Mouse (Mus musculus): Measurements from ENCODE around the gene Cd300ld3. TPM values are rescaled to one million over a fixed set of nuclear protein-coding genes. Genes with fewer than 3 reads are reported as not detected.
"Not testable (repeated sequence)": the region's sequence is repeated elsewhere in the genome, so short reads cannot be mapped to it uniquely, and the experiment has no call there.

Gene Cd300ld3
- total RNA-seq, 4 experiments from 2014 or later: 9.5 to 18.1 (median 12.1) TPM

DNA sequence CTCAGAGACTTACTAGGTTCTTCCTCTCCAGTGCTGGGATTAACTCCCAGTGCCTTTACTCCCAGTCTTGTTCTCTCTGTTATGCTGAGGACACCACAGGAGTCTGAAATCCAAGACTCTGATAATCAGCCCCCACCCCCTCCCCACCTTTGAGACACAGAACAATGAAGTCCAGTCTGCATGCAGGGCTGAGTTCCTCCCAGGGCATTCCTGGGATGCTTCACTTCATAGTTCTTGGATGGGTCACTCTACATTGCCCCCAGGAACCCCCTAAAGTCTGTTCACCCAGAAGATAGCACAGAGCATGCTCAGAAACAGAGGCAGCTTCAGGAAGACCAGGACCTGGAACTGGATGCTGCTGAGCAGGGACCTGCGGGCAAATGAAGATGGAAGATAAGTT is 4.8 kb upstream of the Cd300ld3 start:
- no peak for DNase-seq

DNA sequence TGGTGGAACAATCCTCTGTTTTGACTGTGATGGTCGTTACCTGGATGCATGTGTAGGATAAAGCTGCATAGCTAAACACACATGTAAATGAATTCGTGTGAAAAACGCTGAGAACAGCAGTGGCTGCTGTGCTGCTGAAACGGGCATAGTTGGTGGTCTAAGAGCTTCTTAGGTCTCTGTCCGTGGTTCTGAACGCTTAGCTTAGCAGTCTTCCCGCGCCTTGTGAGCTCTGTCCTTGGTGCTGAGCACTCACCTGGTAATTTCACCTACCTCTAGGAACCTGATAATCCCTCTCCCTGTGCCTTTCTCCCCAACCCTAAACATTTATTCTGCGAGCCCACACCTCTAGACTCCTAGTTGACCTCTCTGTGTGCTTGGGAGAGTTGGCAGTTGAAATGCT is 4.0 kb upstream of the Cd300ld3 start:
- no peak for DNase-seq

DNA sequence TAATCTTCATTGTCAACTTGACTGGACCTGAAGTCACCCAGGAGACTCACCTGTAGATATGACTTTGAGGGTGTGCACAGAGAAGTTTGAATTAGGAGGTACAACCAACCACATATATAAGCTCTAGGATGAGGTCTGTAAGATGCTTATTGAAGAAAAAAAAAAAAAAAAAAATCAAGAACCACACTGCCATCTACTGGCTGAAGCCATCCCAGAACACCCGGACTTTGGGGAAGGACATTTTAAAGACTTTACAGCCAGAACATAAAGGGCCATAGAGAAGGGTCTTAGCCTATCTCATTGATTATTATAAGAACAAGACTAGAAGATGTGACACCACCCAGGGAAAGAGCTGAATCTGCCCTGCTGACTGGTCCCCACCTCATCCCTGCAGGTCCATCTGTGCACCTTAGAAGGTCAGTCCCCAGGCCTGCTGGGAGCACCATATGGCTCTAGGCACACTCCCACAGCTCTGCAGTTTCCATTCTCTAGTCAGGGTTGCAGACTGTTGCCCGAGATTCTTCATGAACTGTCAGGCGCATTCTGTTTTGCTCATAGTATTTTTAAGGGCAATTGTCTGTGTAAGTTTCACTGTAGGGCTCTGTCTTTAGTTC is 1.2 kb upstream of the Cd300ld3 start:
- DNase-seq: no peak

DNA sequence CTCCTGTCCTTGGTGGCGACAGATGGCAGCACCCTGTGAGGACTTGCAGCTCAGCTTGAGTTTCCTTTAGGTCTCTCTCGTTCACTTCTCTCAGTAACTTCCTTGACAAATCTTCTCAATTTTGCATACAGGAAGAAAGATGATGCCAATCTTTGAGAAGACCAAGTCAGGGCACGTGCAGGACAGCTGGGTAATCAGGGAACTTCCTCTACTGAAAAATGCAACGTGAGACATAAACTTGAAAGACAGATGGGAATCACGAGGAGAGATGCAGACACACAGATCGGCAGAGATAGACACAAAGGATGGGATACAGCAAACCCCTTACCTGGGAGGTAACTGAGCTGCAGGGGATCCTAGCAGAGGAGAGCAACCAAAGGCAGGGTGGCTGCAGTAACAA is 10.5 kb downstream of the Cd300ld3 start, which contains the start of gene Cd300ld5:
Cd300ld5 (minus strand) TSS at position 101 of the 400 bp plus-strand sequence.
- DNase-seq: not testable (repeated sequence)

DNA sequence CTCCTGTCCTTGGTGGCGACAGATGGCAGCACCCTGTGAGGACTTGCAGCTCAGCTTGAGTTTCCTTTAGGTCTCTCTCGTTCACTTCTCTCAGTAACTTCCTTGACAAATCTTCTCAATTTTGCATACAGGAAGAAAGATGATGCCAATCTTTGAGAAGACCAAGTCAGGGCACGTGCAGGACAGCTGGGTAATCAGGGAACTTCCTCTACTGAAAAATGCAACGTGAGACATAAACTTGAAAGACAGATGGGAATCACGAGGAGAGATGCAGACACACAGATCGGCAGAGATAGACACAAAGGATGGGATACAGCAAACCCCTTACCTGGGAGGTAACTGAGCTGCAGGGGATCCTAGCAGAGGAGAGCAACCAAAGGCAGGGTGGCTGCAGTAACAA is 21.3 kb downstream of the Cd300ld3 start, which contains the start of gene Cd300ld4:
Cd300ld4 (minus strand) TSS at position 101 of the 400 bp plus-strand sequence.
- not testable (repeated sequence) for DNase-seq

DNA sequence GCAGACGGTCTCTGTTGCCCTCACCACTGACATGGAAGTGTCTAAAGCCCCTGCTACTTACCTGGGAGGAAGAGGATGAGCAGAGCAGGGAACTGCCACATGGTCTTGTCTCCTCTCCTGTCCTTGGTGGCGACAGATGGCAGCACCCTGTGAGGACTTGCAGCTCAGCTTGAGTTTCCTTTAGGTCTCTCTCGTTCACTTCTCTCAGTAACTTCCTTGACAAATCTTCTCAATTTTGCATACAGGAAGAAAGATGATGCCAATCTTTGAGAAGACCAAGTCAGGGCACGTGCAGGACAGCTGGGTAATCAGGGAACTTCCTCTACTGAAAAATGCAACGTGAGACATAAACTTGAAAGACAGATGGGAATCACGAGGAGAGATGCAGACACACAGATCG is 32.1 kb downstream of the Cd300ld3 start, which contains the start of gene Cd300ld2:
Cd300ld2 (minus strand) TSS at position 101 of the 400 bp plus-strand sequence.
- DNase-seq: not testable (repeated sequence)

DNA sequence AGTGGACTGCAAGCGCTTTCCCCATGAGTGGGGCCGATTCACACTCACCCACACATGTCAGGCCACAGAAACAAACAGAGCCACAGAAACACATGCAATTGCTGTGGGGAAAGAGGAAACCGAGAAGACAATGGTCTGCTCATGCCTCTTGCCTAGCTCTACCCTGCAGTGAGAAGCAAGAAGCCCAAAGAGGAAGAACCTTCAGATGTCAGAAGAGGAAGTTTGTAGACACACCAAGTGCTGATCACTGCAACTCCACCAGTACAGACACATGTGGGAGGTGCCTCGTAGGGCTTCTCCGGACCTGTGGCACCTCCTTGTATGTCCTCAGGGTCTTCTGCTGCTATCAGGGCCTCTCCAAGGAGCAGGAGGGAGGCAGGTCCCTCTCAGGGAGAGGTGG is 44.1 kb downstream of the Cd300ld3 start:
- no peak for DNase-seq

DNA sequence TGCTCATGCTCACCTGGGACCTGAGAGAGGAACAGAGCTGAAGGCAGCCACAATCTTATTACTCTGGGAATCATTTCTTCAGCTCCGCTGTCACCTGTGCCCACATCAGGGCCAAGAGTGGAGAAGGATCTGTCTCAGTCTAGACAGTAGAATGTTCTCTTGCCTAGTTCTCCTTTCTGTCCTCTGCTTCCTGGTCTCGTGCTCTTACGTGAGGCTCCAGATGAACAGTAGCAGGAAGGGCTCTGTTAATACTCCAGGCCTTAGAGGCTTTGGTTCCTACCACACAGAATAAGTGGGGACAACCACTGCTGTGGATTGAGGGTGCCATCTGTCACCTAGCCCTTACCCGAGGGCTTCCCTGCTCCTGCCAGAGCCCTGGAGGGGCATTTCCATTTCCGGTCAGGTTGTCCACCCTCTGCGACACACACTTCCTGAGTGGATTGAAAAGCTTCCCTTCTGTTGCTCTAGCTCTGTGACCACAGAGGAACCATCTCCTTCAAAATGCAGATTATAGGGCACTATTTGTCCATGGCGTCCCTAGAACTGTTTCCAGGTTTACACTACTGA is 46.7 kb downstream of the Cd300ld3 start, which contains the start of gene Cd300c2:
Cd300c2 (minus strand) TSS at position 407 of the 567 bp plus-strand sequence.
- DNase-seq: no peak

Other genes starting within 250 kb of the Cd300ld3 start
- gene Gpr142, start 249.5 kb downstream of the Cd300ld3 start, total RNA-seq (2022): not detected
- gene Gprc5c, start 197.3 kb downstream of the Cd300ld3 start, total RNA-seq (2022): 1 to 10 TPM; 4.3 to 7.7 (median 4.6) TPM
- 1 to 10 TPM; 1.1 to 3.9 (median 3.3) TPM for gene Cd300a, start 158.4 kb downstream of the Cd300ld3 start, total RNA-seq (2022)
- gene Cd300lb, start 114.0 kb downstream of the Cd300ld3 start, total RNA-seq (2022): 1 to 10 TPM; 1.3 to 3.1 (median 1.7) TPM
- gene Cd300c, start 79.3 kb downstream of the Cd300ld3 start, total RNA-seq (2022): not detected
- 1 to 10 TPM; 1.6 to 3.1 (median 2.1) TPM for gene Cd300ld, start 58.5 kb downstream of the Cd300ld3 start, total RNA-seq (2022)
- 10 to 100 TPM in 1 of 4 experiments, 1 to 10 TPM in 3; 3.7 to 11.4 (median 7.5) TPM for gene Cd300c2, start 46.5 kb downstream of the Cd300ld3 start, total RNA-seq (2022)
- gene Cd300ld2, start 32.2 kb downstream of the Cd300ld3 start, total RNA-seq (2022): 1 to 10 TPM in 1 of 4 experiments, not detected in 3; 1.6 TPM
- not detected for gene Cd300ld4, start 21.4 kb downstream of the Cd300ld3 start, total RNA-seq (2022)
- gene Cd300ld5, start 10.6 kb downstream of the Cd300ld3 start, total RNA-seq (2022): 10 to 100 TPM in 1 of 4 experiments, 1 to 10 TPM in 3; 3.2 to 11.2 (median 4.5) TPM
- under 1 TPM; 0.62 to 0.91 (median 0.64) TPM for gene Cd300e, start 13.8 kb upstream of the Cd300ld3 start, total RNA-seq (2022)
- gene Rab37, start 43.0 kb upstream of the Cd300ld3 start, total RNA-seq (2022): 1 to 10 TPM in 3 of 4 experiments, under 1 TPM in 1; 0.58 to 1.8 (median 1.4) TPM
- 1 to 10 TPM in 3 of 4 experiments, under 1 TPM in 1; 0.95 to 1.9 (median 1.4) TPM for gene Cd300lf, start 85.6 kb upstream of the Cd300ld3 start, total RNA-seq (2022)
- gene Slc9a3r1, start 114.9 kb upstream of the Cd300ld3 start, total RNA-seq (2022): 10 to 100 TPM; 21.0 to 25.6 (median 22.2) TPM
- gene Tmem104, start 139.1 kb upstream of the Cd300ld3 start, total RNA-seq (2022): 10 to 100 TPM; 24.8 to 34.0 (median 27.3) TPM
- gene Nat9, start 139.4 kb upstream of the Cd300ld3 start, total RNA-seq (2022): 10 to 100 TPM; 29.0 to 32.1 (median 30.3) TPM
- 10 to 100 TPM in 2 of 4 experiments, 1 to 10 TPM in 2; 2.2 to 32.8 (median 13.6) TPM for gene Grin2c, start 218.8 kb upstream of the Cd300ld3 start, total RNA-seq (2022)
- gene Fdxr, start 228.6 kb upstream of the Cd300ld3 start, total RNA-seq (2022): 1,000 to 10,000 TPM; 1,501 to 2,268 (median 1,689) TPM
- gene Fads6, start 249.3 kb upstream of the Cd300ld3 start, total RNA-seq (2022): 100 to 1,000 TPM in 2 of 4 experiments, 10 to 100 TPM in 2; 43.3 to 117 (median 82.2) TPM